Mouse (Mus musculus): Measurements from ENCODE around the gene Tmem132d. TPM values are rescaled to one million over a fixed set of nuclear protein-coding genes. Genes with fewer than 3 reads are reported as not detected.
"Not testable (repeated sequence)": the region's sequence is repeated elsewhere in the genome, so short reads cannot be mapped to it uniquely, and the experiment has no call there.

The Tmem132d gene
- polyA plus RNA-seq, 1 experiment from 2014 or later, result 3.3 TPM

- Histone ChIP-seq H3K36me3 (ENCODE audit: insufficient read depth) (no peaks in the 10 kb centered on the region), H3K4me1 (ENCODE audit: insufficient read depth) (no peaks in the 10 kb centered on the region), H3K9ac (no peak overlapping the region), H3K4me3 (ENCODE audit: low read depth, low read length) (no peak overlapping the region), H3K9me3 (ENCODE audit: low read depth, low read length) (no peaks in the 10 kb centered on the region), H3K27ac (ENCODE audit: low read depth) (no peak overlapping the region), H3K27me3 (ENCODE audit: insufficient read depth, low read length) (no peaks in the 10 kb centered on the region), H3K4me2 (no peak overlapping the region)
- TF ChIP-seq CTCF (IDR thresholded peaks at IDR 0.05; ENCODE audit: low read depth), result peak; percentile 31
- no peak for DNase-seq
- 77% methylated on average over 4 of the region's 4 CpGs for WGBS
- no peak for ATAC-seq (ENCODE audit: insufficient read depth)
Measured at GRCm38 (mm10) chr5:127756671-127757423, 676.0 kb downstream of the Tmem132d start.

GRCm38 (mm10) chr5:127756011-127756410 lies 676.9 kb downstream of the Tmem132d start:
- no peak for TF ChIP-seq CTCF (IDR thresholded peaks at IDR 0.05; ENCODE audit: low read depth)
- DNase-seq (no peak), ATAC-seq (ENCODE audit: insufficient read depth) (no peak)
- H3K27ac ChIP-seq (ENCODE audit: low read depth), result no peak overlapping the region
- H3K9ac ChIP-seq, result no peak overlapping the region
- H3K27me3 ChIP-seq (ENCODE audit: insufficient read depth, low read length), result no peaks in the 10 kb centered on the region
- 78% methylated on average over 3 of the region's 3 CpGs for WGBS
- no peaks in the 10 kb centered on the region for H3K9me3 ChIP-seq (ENCODE audit: low read depth, low read length)
- H3K4me3 ChIP-seq (ENCODE audit: low read depth, low read length), result no peak overlapping the region
- no peak overlapping the region for H3K4me2 ChIP-seq
- H3K4me1 ChIP-seq (ENCODE audit: insufficient read depth), result no peaks in the 10 kb centered on the region
- H3K36me3 ChIP-seq (ENCODE audit: insufficient read depth), result no peaks in the 10 kb centered on the region

- DNase-seq, result no peak
- no peaks in the 10 kb centered on the region for H3K9me3 ChIP-seq (ENCODE audit: low read depth, low read length)
- H3K4me1 ChIP-seq (ENCODE audit: insufficient read depth), result no peaks in the 10 kb centered on the region
- H3K4me3 ChIP-seq (ENCODE audit: low read depth, low read length), result no peak overlapping the region
- no peak for TF ChIP-seq CTCF (IDR thresholded peaks at IDR 0.05; ENCODE audit: low read depth)
- ATAC-seq (ENCODE audit: insufficient read depth), result no peak
- H3K9ac ChIP-seq, result no peak overlapping the region
- H3K36me3 ChIP-seq (ENCODE audit: insufficient read depth), result no peaks in the 10 kb centered on the region
- H3K4me2 ChIP-seq, result no peak overlapping the region
- no peaks in the 10 kb centered on the region for H3K27me3 ChIP-seq (ENCODE audit: insufficient read depth, low read length)
- 63% methylated on average over 4 of the region's 4 CpGs for WGBS
- no peak overlapping the region for H3K27ac ChIP-seq (ENCODE audit: low read depth)
Measured at GRCm38 (mm10) chr5:127755594-127755993, 677.3 kb downstream of the Tmem132d start.

DNA sequence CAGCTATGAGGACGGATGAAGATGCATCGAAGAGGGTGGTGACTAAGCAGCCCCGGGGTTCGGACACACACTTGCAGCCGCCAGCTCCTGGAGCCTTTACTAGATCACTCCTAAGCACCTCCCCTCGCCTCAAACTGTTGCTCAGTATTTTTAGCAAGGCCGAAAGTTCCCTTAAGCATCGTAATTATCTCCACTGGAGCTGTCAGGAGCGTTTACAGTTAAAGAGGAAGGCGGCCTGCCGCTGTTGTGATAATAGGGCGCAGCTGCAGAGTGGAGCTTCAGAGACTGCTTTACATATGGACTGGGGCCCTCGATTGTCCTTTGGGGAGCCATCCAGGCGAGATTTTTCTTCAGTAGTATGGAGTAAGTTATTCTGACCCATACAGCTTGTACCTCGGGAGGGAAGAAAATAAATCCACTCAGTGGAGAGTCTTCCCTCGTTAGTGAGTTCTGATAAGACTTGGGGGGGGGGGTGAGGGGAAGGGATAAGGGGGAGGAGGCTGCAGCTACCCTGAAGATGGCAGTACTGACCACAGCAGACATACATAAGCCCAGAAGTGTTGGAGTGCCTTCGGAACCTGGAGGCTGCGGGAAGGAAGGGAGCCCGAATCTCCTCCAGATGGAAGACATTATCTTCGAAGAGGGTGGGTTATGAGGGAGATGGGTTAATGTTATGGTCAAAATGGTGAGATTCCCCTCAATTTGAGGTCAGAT lies 681.5 kb downstream of the Tmem132d start:
- DNase-seq, result peak; percentile 28

DNA sequence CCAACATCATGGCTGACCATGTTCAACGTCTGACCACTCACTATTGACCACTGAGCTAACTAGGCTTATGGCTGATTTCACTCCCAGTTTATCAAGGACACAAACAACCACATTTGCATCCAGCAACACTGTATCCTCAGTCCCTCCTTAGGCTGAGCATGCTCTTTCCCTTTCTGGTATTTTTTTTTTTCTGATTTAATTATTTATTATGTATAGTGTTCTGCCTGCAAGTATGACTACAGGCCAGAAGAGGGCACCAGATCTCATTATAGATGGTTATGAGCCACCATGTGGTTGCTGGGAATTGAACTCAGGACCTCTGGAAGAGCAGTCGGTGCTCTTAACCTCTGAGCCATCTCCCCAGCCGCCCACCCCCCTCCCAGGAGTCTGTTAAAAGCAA lies 683.3 kb downstream of the Tmem132d start:
- H3K27ac ChIP-seq (ENCODE audit: low read depth); DNase-seq; ATAC-seq (ENCODE audit: insufficient read depth); H3K4me1 ChIP-seq (ENCODE audit: insufficient read depth); H3K27me3 ChIP-seq (ENCODE audit: insufficient read depth, low read length); H3K4me3 ChIP-seq (ENCODE audit: low read depth, low read length); H3K36me3 ChIP-seq (ENCODE audit: insufficient read depth); H3K9me3 ChIP-seq (ENCODE audit: low read depth, low read length); H3K9ac ChIP-seq; H3K4me2 ChIP-seq: not testable (repeated sequence)
- 79% methylated on average over 3 of the region's 3 CpGs for WGBS

More for the DNA sequence above, 681.5 kb downstream of the Tmem132d start:
- H3K9ac ChIP-seq, result no peak overlapping the region
- ATAC-seq (ENCODE audit: insufficient read depth), result peak; percentile 21; the same call in 1 of the 2 replicates
- no peak overlapping the region for H3K4me2 ChIP-seq
- no peaks in the 10 kb centered on the region for H3K4me1 ChIP-seq (ENCODE audit: insufficient read depth)
- H3K4me3 ChIP-seq (ENCODE audit: low read depth, low read length), result no peak overlapping the region
- H3K27me3 ChIP-seq (ENCODE audit: insufficient read depth, low read length), result no peaks in the 10 kb centered on the region
- H3K27ac ChIP-seq (ENCODE audit: low read depth), result no peak overlapping the region
- no peak for TF ChIP-seq CTCF (IDR thresholded peaks at IDR 0.05; ENCODE audit: low read depth)
- H3K36me3 ChIP-seq (ENCODE audit: insufficient read depth), result no peaks in the 10 kb centered on the region
- 21% methylated on average over 20 of the region's 20 CpGs for WGBS
- H3K9me3 ChIP-seq (ENCODE audit: low read depth, low read length), result no peaks in the 10 kb centered on the region

GRCm38 (mm10) chr5:127741331-127741730 lies 691.5 kb downstream of the Tmem132d start:
- H3K4me3 ChIP-seq (ENCODE audit: low read depth, low read length), result no peak overlapping the region
- H3K9ac ChIP-seq, result no peak overlapping the region
- H3K4me1 ChIP-seq (ENCODE audit: insufficient read depth), result no peaks in the 10 kb centered on the region
- DNase-seq, result no peak
- no peak for TF ChIP-seq CTCF (IDR thresholded peaks at IDR 0.05; ENCODE audit: low read depth)
- WGBS, result 80% methylated on average over 16 of the region's 16 CpGs
- ATAC-seq (ENCODE audit: insufficient read depth), result no peak
- H3K27me3 ChIP-seq (ENCODE audit: insufficient read depth, low read length), result no peaks in the 10 kb centered on the region
- H3K27ac ChIP-seq (ENCODE audit: low read depth), result no peak overlapping the region
- H3K9me3 ChIP-seq (ENCODE audit: low read depth, low read length), result no peaks in the 10 kb centered on the region
- H3K36me3 ChIP-seq (ENCODE audit: insufficient read depth), result no peaks in the 10 kb centered on the region
- no peak overlapping the region for H3K4me2 ChIP-seq

Other genes with a start within 250 kb of the Tmem132d start
- 1.7 and 2.1 TPM in 2 replicates for gene Fzd10, start 167.8 kb upstream of the Tmem132d start, polyA plus RNA-seq (2014; fragmentation: Nextera tagmentation; extraction: Ambion mirVana)

Measured in lung, embryonic 14.5 days (tissue).